Mouse (Mus musculus) forebrain, postnatal 0 days (tissue): Measurements from ENCODE around the gene Shank2. TPM values are rescaled to one million over a fixed set of nuclear protein-coding genes. Genes with fewer than 3 reads are reported as not detected.

ENCODE experiments used
- ATAC-seq: fragments of 200-750 bp; cut with Nextera tagmentation; 2 replicates; pipeline ENCODE4 v1.8.0; 2017; ENCODE audit warnings: mild to moderate bottlenecking, moderate library complexity
- DNase-seq: peaks from one replicate; pipeline ENCODE4 v3.0.0-alpha.2; 2015
- H3K27ac ChIP-seq: fragments of 300-500 bp; sonication (generic); 2 replicates; pipeline ENCODE4 v1.5.1; 2014; ENCODE audit warnings: low read depth, mild to moderate bottlenecking, antibody characterized with exemption, low read length, moderate library complexity, mixed read lengths
- H3K27me3 ChIP-seq: fragments of 300-500 bp; sonication (generic); 2 replicates; pipeline ENCODE4 v1.6.1; 2014; ENCODE audit warnings: mild to moderate bottlenecking, low read length, mixed read lengths; ENCODE audit not compliant: insufficient read depth
- H3K36me3 ChIP-seq: fragments of 300-500 bp; sonication (generic); 2 replicates; pipeline ENCODE4 v1.6.1; 2014; ENCODE audit warnings: mild to moderate bottlenecking, moderate library complexity; ENCODE audit not compliant: insufficient read depth
- H3K4me1 ChIP-seq: fragments of 300-500 bp; sonication (generic); 2 replicates; pipeline ENCODE4 v1.6.1; 2014; ENCODE audit warnings: antibody characterized with exemption; ENCODE audit not compliant: insufficient read depth
- H3K4me2 ChIP-seq: fragments of 300-500 bp; sonication (generic); 2 replicates; pipeline ENCODE4 v1.6.1; 2014; ENCODE audit warnings: low read depth, mild to moderate bottlenecking, moderate library complexity
- H3K4me3 ChIP-seq: fragments of 300-500 bp; sonication (generic); 2 replicates; pipeline ENCODE4 v1.5.1; 2014; ENCODE audit warnings: low read depth, low read length, mixed read lengths
- H3K9ac ChIP-seq: fragments of 300-500 bp; sonication (generic); 2 replicates; pipeline ENCODE4 v1.6.1; 2014; ENCODE audit warnings: mild to moderate bottlenecking
- H3K9me3 ChIP-seq: fragments of 300-500 bp; sonication (generic); 2 replicates; pipeline ENCODE4 v1.6.1; 2016; ENCODE audit warnings: low read length
- CTCF ChIP-seq: sonication (generic); IDR thresholded peaks from 2 replicates; pipeline ENCODE4 v1.5.1; 2016; ENCODE audit warnings: antibody characterized with exemption, control low read depth, low read depth
- WGBS: fragments of 180-500 bp; shearing (Covaris S2); extraction: QIAGEN DNeasy Blood & Tissue Kit; methylation state at CpG from one replicate; pipeline ENCODE4 v1.1.7; 2014; 5-methylcytosine and 5-hydroxymethylcytosine counted together
- polyA plus RNA-seq: library from polyadenylated mRNA; unstranded; fragments of >200 nt; fragmentation: Nextera tagmentation; extraction: Ambion mirVana; gene quantifications from 2 replicates; pipeline ENCODE4 v1.2.1, GENCODE M21; 2015
- total RNA-seq: library from RNA; depleted of rRNA; stranded (reverse); fragments of >200 nt; gene quantifications from 2 replicates; pipeline ENCODE4 v1.2.3, GENCODE M21; 2014

Shank2 gene
- total and polyA plus RNA-seq, 2 experiments from 2014 or later: 8.8 to 29.0 TPM

DNA sequence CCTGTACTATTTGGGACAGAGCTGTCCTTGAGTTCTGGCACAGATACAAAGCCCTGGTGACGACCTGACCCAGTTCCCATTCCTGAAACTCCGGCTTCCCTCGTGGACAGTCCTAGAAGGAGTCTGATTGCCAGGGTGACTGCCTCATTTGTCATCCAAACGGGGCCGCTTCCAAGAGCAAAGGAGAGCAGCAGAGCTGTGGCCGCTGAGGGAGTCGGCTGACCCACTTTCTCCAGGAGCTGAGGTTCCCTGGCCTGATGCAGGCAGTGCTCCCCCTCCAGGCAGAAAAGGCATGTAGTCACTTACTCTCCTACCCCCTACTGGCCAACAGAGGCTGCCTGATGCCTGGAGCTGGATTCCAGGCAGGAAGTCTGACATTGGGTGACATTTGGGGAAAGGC lies 206.1 kb downstream of the Shank2 start:
- peak; percentile 58 for DNase-seq
- Histone ChIP-seq H3K4me2 (no peak overlapping the region), H3K4me3 (no peak overlapping the region), H3K4me1 (peaks cover 12% of the 10 kb centered on the region; the same call in 1 of the 2 replicates), H3K9me3 (no peaks in the 10 kb centered on the region), H3K36me3 (no peaks in the 10 kb centered on the region), H3K27ac (no peak overlapping the region), H3K27me3 (no peaks in the 10 kb centered on the region), H3K9ac (no peak overlapping the region)
- peak; percentile 85 for TF ChIP-seq CTCF
- peak; percentile 63 for ATAC-seq
- 24% methylated on average over 7 of the region's 7 CpGs for WGBS

- H3K4me2 ChIP-seq: no peak overlapping the region
- H3K4me3 ChIP-seq: no peak overlapping the region
- no peaks in the 10 kb centered on the region for H3K9me3 ChIP-seq
- ATAC-seq (no peak), DNase-seq (no peak)
- WGBS: 82% methylated on average over 1 of the region's 1 CpGs
- H3K9ac ChIP-seq: no peak overlapping the region
- H3K27ac ChIP-seq: no peak overlapping the region
- H3K36me3 ChIP-seq: no peaks in the 10 kb centered on the region
- no peak for TF ChIP-seq CTCF
- H3K27me3 ChIP-seq: no peaks in the 10 kb centered on the region
- H3K4me1 ChIP-seq: peaks cover 12% of the 10 kb centered on the region; the same call in 1 of the 2 replicates
Measured at GRCm38 (mm10) chr7:144208628-144209027, 206.9 kb downstream of the Shank2 start.

DNA sequence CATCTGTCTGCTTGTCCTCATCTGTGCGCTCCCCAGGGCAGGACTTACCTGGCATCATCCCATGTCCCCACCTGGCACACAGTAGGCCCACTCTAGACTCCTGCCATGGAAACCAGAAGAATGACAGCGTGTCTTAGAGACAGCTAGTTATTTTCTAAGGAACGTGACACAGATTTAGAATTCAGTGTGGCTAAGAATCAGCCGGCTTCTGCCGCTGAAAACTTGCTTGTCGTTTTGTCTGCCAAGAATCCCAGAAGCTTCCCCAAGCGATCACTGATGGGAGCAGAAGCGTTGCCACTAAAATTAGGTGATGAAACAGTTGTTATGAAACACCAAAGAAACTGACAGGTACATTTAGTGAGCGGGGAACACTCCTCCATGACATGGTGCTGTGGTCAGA lies 208.8 kb downstream of the Shank2 start:
- TF ChIP-seq CTCF: no peak
- DNase-seq: peak; percentile 67
- 48% methylated on average over 9 of the region's 9 CpGs for WGBS
- H3K9me3 ChIP-seq: no peaks in the 10 kb centered on the region
- no peaks in the 10 kb centered on the region for H3K27me3 ChIP-seq
- H3K4me3 ChIP-seq: no peak overlapping the region
- no peak overlapping the region for H3K4me2 ChIP-seq
- ATAC-seq: peak; percentile 55
- peaks cover 4% of the 10 kb centered on the region; the same call in 1 of the 2 replicates for H3K4me1 ChIP-seq
- peak overlapping the region; percentile 70 for H3K27ac ChIP-seq
- no peak overlapping the region for H3K9ac ChIP-seq
- no peaks in the 10 kb centered on the region for H3K36me3 ChIP-seq

GRCm38 (mm10) chr7:144212694-144213093 lies 211.0 kb downstream of the Shank2 start:
- ATAC-seq: no peak
- DNase-seq: no peak
- no peaks in the 10 kb centered on the region for H3K9me3 ChIP-seq
- no peak for TF ChIP-seq CTCF
- H3K36me3 ChIP-seq: no peaks in the 10 kb centered on the region
- H3K4me3 ChIP-seq: no peak overlapping the region
- no peaks in the 10 kb centered on the region for H3K27me3 ChIP-seq
- H3K27ac ChIP-seq: no peak overlapping the region
- H3K9ac ChIP-seq: no peak overlapping the region
- no peak overlapping the region for H3K4me2 ChIP-seq
- H3K4me1 ChIP-seq: no peaks in the 10 kb centered on the region

DNA sequence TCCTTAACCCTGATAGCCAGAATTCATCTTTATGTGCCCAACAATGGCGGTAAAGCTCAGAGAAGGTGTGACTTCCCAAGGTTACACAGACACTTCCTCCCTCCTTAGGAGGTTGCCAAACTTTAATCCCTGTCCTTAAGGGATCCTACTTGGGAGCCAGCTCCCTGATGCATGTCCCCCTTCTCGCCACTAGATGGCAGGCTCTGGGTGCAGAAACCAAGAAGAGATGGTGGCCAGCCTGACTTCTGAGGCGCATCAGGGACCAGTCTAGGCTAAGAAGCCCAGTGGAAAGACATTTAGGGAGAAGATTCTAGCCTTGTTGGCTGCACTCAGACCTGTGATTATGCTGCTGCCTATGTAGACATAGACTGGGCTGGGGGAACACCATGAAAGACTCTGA lies 215.5 kb downstream of the Shank2 start:
- no peaks in the 10 kb centered on the region for H3K9me3 ChIP-seq
- no peaks in the 10 kb centered on the region for H3K4me1 ChIP-seq
- DNase-seq (peak; percentile 86), ATAC-seq (peak; percentile 63)
- no peaks in the 10 kb centered on the region for H3K27me3 ChIP-seq
- H3K4me2 ChIP-seq: no peak overlapping the region
- peak; percentile 97 for TF ChIP-seq CTCF
- H3K9ac ChIP-seq: no peak overlapping the region
- 2% methylated on average over 3 of the region's 3 CpGs for WGBS
- H3K36me3 ChIP-seq: no peaks in the 10 kb centered on the region; the same call in 1 of the 2 replicates
- no peak overlapping the region for H3K27ac ChIP-seq
- H3K4me3 ChIP-seq: no peak overlapping the region

- H3K4me2 ChIP-seq: no peak overlapping the region
- no peak overlapping the region for H3K9ac ChIP-seq
- TF ChIP-seq CTCF: no peak
- H3K27ac ChIP-seq: no peak overlapping the region
- 87% methylated on average over 5 of the region's 5 CpGs for WGBS
- H3K4me1 ChIP-seq: peaks cover 6% of the 10 kb centered on the region; the same call in 1 of the 2 replicates
- H3K4me3 ChIP-seq: no peak overlapping the region
- no peaks in the 10 kb centered on the region for H3K27me3 ChIP-seq
- H3K36me3 ChIP-seq: no peaks in the 10 kb centered on the region
- H3K9me3 ChIP-seq: no peaks in the 10 kb centered on the region
- no peak for ATAC-seq
- DNase-seq: no peak
Measured at GRCm38 (mm10) chr7:144228683-144229082, 227.0 kb downstream of the Shank2 start.

- TF ChIP-seq CTCF: no peak
- WGBS: 58% methylated on average over 1 of the region's 1 CpGs
- H3K4me3 ChIP-seq: no peak overlapping the region
- no peaks in the 10 kb centered on the region for H3K9me3 ChIP-seq
- H3K36me3 ChIP-seq: no peaks in the 10 kb centered on the region
- H3K4me2 ChIP-seq: no peak overlapping the region
- no peak for DNase-seq
- H3K4me1 ChIP-seq: peaks cover 6% of the 10 kb centered on the region; the same call in 1 of the 2 replicates
- H3K9ac ChIP-seq: no peak overlapping the region
- no peaks in the 10 kb centered on the region for H3K27me3 ChIP-seq
- no peak overlapping the region for H3K27ac ChIP-seq
- no peak for ATAC-seq
Measured at GRCm38 (mm10) chr7:144229421-144229820, 227.7 kb downstream of the Shank2 start.
